Mouse (Mus musculus): ENCODE data around the gene Rfc1. TPM values are rescaled to one million over a fixed set of nuclear protein-coding genes. Genes with fewer than 3 reads are reported as not detected.

Gene Rfc1
- total and polyA plus RNA-seq, 3 experiments = 8.4 to 38.2 (median 31.9) TPM

DNA sequence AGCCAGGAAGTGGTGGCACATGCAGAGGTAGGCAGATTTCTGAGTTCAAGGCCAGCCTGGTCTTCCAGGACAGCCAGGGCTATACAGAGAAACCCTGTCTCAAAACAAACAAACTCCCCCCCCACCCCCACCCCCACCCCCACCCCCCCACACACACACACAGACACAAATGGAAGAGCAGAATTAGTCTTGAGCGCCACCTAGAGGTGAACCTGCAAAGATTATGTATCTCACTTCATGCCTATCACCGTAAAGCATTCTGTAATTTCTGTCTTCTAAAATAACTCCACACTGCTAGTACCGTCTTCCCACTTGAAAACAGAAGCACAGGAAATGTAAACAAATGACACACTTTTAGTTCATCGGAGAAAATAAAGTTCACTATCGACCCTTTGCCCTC, 92.7 kb downstream of the Rfc1 start:
- Histone ChIP-seq H3K4me3 (no peak overlapping the region), H3K27me3 (ENCODE audit: control insufficient read depth, insufficient read depth, low read length) (no peaks in the 10 kb centered on the region), H3K79me2 (replicated peaks; ENCODE audit: control insufficient read depth, insufficient read depth, low read length) (no peaks in the 10 kb centered on the region), H3K9ac (ENCODE audit: low read depth, low read length) (no peak overlapping the region), H3K27ac (no peak overlapping the region), H3K4me1 (ENCODE audit: control insufficient read depth, insufficient read depth, low read length) (no peaks in the 10 kb centered on the region), H3K36me3 (ENCODE audit: control insufficient read depth, insufficient read depth, low read length) (no peaks in the 10 kb centered on the region)
- WGBS = 51% methylated on average over 5 of the region's 5 CpGs
- DNase-seq = no peak
- TF ChIP-seq POLR2A (IDR thresholded peaks at IDR 0.05; ENCODE audit: insufficient read depth, low read depth, low read length) (no peak), CTCF (IDR thresholded peaks at IDR 0.05) (peak; percentile 58)
- intact Hi-C loops (cut with DNase I) = loop anchor here (1.0 to 2.0 kb wide), 2 partner anchors 167 to 240 kb away; no protein-coding TSS in a partner anchor

DNA sequence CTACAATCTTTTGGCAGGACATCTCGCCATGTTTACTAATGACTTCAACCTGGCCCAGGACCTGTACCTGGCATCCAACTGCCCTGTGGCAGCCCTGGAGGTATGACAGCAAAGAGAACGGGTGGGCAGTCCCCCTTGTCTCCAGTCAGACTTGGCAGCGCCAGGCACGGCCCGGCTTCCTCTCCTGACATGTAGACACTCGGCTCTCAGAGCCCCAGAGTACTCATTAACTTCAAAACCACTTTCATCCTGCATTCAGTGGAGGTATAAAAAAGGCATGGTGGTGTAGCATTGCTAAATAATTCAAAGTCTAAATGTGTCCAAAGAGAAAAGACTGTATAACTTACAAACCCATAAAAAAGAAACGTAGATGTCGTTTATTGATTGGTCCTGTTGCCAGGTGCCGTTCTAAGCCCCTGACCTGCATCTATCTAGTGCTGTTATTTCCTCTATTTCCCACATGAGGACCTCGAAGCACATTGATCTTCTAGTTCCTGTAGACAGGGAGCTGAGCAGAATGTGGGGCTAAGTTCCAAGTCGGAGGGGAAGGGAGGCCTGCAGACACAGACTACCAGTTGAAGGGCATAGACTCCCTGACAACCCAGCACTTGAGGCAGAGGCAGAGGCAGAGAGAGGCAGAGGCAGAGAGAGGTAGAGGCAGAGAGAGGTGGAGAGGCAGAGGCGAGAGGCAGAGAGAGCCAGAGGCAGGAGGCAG, 104.0 kb downstream of the Rfc1 start:
- no peak for DNase-seq

DNA sequence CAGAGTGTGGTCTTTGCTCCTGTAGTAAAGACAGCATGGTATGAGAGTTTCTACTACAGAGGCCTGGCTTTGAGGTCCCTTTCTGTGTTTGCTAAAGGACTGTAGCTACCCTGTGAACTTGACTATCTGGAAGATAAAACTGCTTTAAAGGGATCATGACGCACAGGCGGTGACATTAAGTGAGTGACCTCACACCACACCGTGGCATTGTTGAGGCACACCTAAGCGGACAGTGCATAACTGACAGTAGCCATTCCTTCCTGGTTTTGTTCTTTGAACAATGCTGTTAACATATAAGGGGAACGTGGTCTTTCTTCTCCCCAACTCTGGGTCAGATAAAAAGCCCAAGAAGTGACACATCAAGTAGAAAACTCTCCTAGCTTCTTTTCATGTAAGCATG, 111.4 kb downstream of the Rfc1 start:
- Histone ChIP-seq H3K27ac (no peak overlapping the region), H3K36me3 (ENCODE audit: control insufficient read depth, insufficient read depth, low read length) (no peaks in the 10 kb centered on the region), H3K9ac (ENCODE audit: low read depth, low read length) (no peak overlapping the region), H3K79me2 (replicated peaks; ENCODE audit: control insufficient read depth, insufficient read depth, low read length) (no peaks in the 10 kb centered on the region), H3K4me3 (no peak overlapping the region), H3K4me1 (ENCODE audit: control insufficient read depth, insufficient read depth, low read length) (no peaks in the 10 kb centered on the region), H3K27me3 (ENCODE audit: control insufficient read depth, insufficient read depth, low read length) (no peaks in the 10 kb centered on the region)
- TF ChIP-seq EP300 (IDR thresholded peaks at IDR 0.05; ENCODE audit: insufficient read depth, low read depth, low read length) = no peak
- no peak for TF ChIP-seq CTCF (IDR thresholded peaks at IDR 0.05)
- TF ChIP-seq POLR2A (IDR thresholded peaks at IDR 0.05; ENCODE audit: insufficient read depth, low read depth, low read length) = no peak
- DNase-seq = no peak
- intact Hi-C loops (cut with DNase I) = no loop called here
- WGBS = 54% methylated on average over 5 of the region's 5 CpGs

More for the DNA sequence above, 104.0 kb downstream of the Rfc1 start:
- Histone ChIP-seq H3K27ac (no peak overlapping the region), H3K4me3 (no peak overlapping the region), H3K9ac (ENCODE audit: low read depth, low read length) (no peak overlapping the region), H3K36me3 (ENCODE audit: control insufficient read depth, insufficient read depth, low read length) (no peaks in the 10 kb centered on the region), H3K27me3 (ENCODE audit: control insufficient read depth, insufficient read depth, low read length) (no peaks in the 10 kb centered on the region), H3K79me2 (replicated peaks; ENCODE audit: control insufficient read depth, insufficient read depth, low read length) (no peaks in the 10 kb centered on the region), H3K4me1 (ENCODE audit: control insufficient read depth, insufficient read depth, low read length) (no peaks in the 10 kb centered on the region)
- intact Hi-C loops (cut with DNase I) = no loop called here
- WGBS = 81% methylated on average over 12 of the region's 12 CpGs
- TF ChIP-seq EP300 (IDR thresholded peaks at IDR 0.05; ENCODE audit: insufficient read depth, low read depth, low read length) (no peak), POLR2A (IDR thresholded peaks at IDR 0.05; ENCODE audit: insufficient read depth, low read depth, low read length) (no peak), CTCF (IDR thresholded peaks at IDR 0.05) (no peak)

DNA sequence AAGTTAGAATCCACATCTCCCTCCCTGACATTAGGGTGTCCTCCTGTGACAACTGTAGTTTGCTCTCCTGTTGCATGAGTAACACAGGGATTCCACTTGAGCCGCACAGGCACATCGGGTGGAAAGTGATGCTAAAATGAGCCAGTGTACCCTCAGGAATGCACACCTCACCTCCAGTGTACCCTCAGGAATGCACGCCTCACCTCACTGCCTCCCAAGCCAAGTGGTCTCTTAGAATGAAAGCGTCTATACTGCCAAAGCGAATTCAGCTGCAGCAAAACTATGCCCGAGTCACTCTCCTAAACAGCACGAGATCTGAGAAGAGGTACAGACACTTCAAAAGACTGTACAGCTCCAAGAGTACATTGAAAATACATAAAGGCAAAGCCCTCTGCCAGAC, 114.4 kb downstream of the Rfc1 start:
- no peak for DNase-seq
- no peaks in the 10 kb centered on the region for H3K4me1 ChIP-seq (ENCODE audit: control insufficient read depth, insufficient read depth, low read length)
- no peaks in the 10 kb centered on the region for H3K36me3 ChIP-seq (ENCODE audit: control insufficient read depth, insufficient read depth, low read length)
- no peak overlapping the region for H3K27ac ChIP-seq
- intact Hi-C loops (cut with DNase I) = no loop called here
- no peaks in the 10 kb centered on the region for H3K79me2 ChIP-seq (replicated peaks; ENCODE audit: control insufficient read depth, insufficient read depth, low read length)
- WGBS = 78% methylated on average over 7 of the region's 7 CpGs
- TF ChIP-seq CTCF (IDR thresholded peaks at IDR 0.05) = no peak
- no peak for TF ChIP-seq POLR2A (IDR thresholded peaks at IDR 0.05; ENCODE audit: insufficient read depth, low read depth, low read length)
- TF ChIP-seq EP300 (IDR thresholded peaks at IDR 0.05; ENCODE audit: insufficient read depth, low read depth, low read length) = no peak
- no peaks in the 10 kb centered on the region for H3K27me3 ChIP-seq (ENCODE audit: control insufficient read depth, insufficient read depth, low read length)
- H3K4me3 ChIP-seq = no peak overlapping the region
- H3K9ac ChIP-seq (ENCODE audit: low read depth, low read length) = no peak overlapping the region

DNA sequence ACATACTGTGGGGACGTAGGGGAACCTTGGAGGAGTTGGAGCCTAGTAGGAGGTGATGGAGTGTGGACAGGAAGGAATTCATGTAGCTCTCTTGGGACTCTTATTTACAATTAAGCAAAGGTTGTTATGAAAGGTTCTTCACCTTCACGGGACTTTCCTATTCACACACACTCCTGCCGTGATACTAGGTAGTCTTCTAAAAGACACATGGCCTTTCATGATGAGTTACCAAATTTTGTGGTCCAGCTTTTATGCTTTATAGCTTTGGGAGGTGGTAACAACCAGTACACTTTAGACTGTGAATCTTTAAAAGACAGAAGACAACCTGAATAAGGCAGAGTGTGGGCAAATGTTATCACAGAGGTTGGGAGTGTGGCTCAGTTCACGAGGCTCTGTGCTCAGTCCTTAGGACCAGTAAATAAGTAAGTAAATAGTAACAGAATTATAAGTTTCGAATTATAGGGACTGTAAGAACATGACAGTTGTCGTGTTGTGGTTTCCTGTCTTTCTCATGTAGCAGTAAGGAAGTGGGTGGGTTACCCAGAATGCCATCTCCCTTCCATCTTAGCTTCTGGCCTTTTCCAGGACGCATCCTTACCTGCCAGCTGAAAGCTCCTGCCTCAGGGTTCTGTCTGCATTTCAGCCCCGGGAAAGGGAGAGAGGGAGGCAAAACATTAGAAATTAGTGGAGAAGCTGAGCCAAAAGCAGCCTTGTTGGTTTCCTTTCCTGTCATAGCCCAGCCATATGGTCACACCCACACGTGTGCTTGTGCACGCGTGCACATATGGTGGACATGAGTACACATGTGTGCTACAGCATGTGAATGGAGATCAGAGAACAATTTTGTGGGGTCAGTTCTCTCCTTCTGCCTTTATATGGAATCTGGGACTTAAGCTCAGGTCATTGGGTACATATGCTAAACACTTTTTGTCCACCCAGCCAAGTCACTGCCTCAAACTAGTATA, 117.9 kb downstream of the Rfc1 start:
- no peaks in the 10 kb centered on the region for H3K27me3 ChIP-seq (ENCODE audit: control insufficient read depth, insufficient read depth, low read length)
- TF ChIP-seq EP300 (IDR thresholded peaks at IDR 0.05; ENCODE audit: insufficient read depth, low read depth, low read length) (no peak), POLR2A (IDR thresholded peaks at IDR 0.05; ENCODE audit: insufficient read depth, low read depth, low read length) (no peak)
- no peak overlapping the region for H3K9ac ChIP-seq (ENCODE audit: low read depth, low read length)
- H3K36me3 ChIP-seq (ENCODE audit: control insufficient read depth, insufficient read depth, low read length) = no peaks in the 10 kb centered on the region
- WGBS = 78% methylated on average over 11 of the region's 11 CpGs
- H3K27ac ChIP-seq = no peak overlapping the region
- no peaks in the 10 kb centered on the region for H3K79me2 ChIP-seq (replicated peaks; ENCODE audit: control insufficient read depth, insufficient read depth, low read length)
- H3K4me3 ChIP-seq = no peak overlapping the region
- intact Hi-C loops (cut with DNase I) = loop anchor here (10.0 kb wide), 1 partner anchor 333 kb away; no protein-coding TSS in a partner anchor
- no peak for DNase-seq
- no peaks in the 10 kb centered on the region for H3K4me1 ChIP-seq (ENCODE audit: control insufficient read depth, insufficient read depth, low read length)

Measured in heart, adult 2 months (tissue).